9 mouse cellular contexts compared by ENCODE assay signal in the genomic region with DNA sequence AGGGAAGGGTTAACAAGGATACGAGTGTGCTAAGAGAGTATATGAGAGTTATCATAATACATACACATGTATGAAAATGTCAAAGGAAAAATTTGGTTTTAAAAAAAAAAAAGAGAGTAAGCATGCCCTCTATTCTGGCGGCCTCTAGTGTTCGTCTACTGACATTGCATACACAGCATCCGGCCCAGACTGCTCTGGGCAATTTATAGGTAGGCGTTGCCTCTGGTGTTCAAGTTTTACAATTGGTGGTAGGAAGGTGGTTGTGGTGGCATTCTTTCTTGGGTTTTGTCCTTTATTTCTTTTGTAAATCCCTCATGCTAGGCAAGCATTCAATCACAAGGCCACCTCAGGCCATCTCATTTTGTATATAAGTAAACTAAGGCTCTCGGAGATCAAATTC. TPM values are rescaled to one million over a fixed set of nuclear protein-coding genes. Genes with fewer than 3 reads are reported as not detected.
DNase-seq lines count a peak whose midpoint lies in the region; ATAC-seq and TF ChIP-seq lines count a peak whose summit lies in the region.
"Had no signal": no experiment of that assay in that cellular context is flagged by ENCODE, and none has a peak within 500 bp of the region (broad histone marks: within the 10 kb centered on the region; RNA-seq: fewer than 3 reads in every experiment).

No protein-coding gene starts in this region.

- peak; percentile 86 for TF ChIP-seq CTCF in forebrain, postnatal 0 days (IDR thresholded peaks at IDR 0.05; ENCODE audit: low read depth)
- TF ChIP-seq CTCF in spleen, adult 2 months (IDR thresholded peaks at IDR 0.05; ENCODE audit: extremely low read depth, insufficient read depth, insufficient read length, insufficient replicate concordance) = peak; percentile 43; the same call in 1 of the 2 replicates
- TF ChIP-seq CTCF in kidney, postnatal 0 days (IDR thresholded peaks at IDR 0.05; ENCODE audit: low read depth) = peak; percentile 89
- TF ChIP-seq CTCF in lung, adult 2 months (IDR thresholded peaks at IDR 0.05; ENCODE audit: insufficient read depth, low read length) = peak; percentile 69

- H3K36me3 ChIP-seq in forebrain, postnatal 0 days (ENCODE audit: insufficient read depth) = no peaks in the 10 kb centered on the region
- no peaks in the 10 kb centered on the region for H3K36me3 ChIP-seq in forebrain, embryonic 13.5 days (ENCODE audit: poor library complexity, severe bottlenecking)
- no peaks in the 10 kb centered on the region for H3K36me3 ChIP-seq in spleen, adult 2 months (ENCODE audit: control insufficient read depth, insufficient read depth, low read length)
- no peaks in the 10 kb centered on the region for H3K36me3 ChIP-seq in kidney, postnatal 0 days (ENCODE audit: insufficient read depth, low read length)
- H3K36me3 ChIP-seq: limb, embryonic 15.5 days had no signal

- H3K9ac ChIP-seq in forebrain, postnatal 0 days = no peak overlapping the region
- H3K9ac ChIP-seq in forebrain, embryonic 13.5 days = no peak overlapping the region
- no peak overlapping the region for H3K9ac ChIP-seq in kidney, postnatal 0 days (ENCODE audit: low read depth, low read length)
- H3K9ac ChIP-seq: limb, embryonic 15.5 days had no signal

- no peak overlapping the region for H3K4me2 ChIP-seq in forebrain, postnatal 0 days (ENCODE audit: low read depth)
- no peak overlapping the region for H3K4me2 ChIP-seq in forebrain, embryonic 13.5 days
- H3K4me2 ChIP-seq in kidney, postnatal 0 days (ENCODE audit: low read length) = no peak overlapping the region
- H3K4me2 ChIP-seq: limb, embryonic 15.5 days had no signal

- no peak for TF ChIP-seq POLR2A in spleen, adult 2 months (IDR thresholded peaks at IDR 0.05; ENCODE audit: low read depth, low read length)
- TF ChIP-seq POLR2A in lung, adult 2 months (IDR thresholded peaks at IDR 0.05; ENCODE audit: borderline replicate concordance, extremely low read depth, low read depth, low read length) = no peak

- no peaks in the 10 kb centered on the region for H3K4me1 ChIP-seq in forebrain, postnatal 0 days (ENCODE audit: insufficient read depth)
- H3K4me1 ChIP-seq in forebrain, embryonic 13.5 days = no peaks in the 10 kb centered on the region
- no peaks in the 10 kb centered on the region for H3K4me1 ChIP-seq in spleen, adult 2 months (ENCODE audit: control insufficient read depth, insufficient read depth, insufficient read length)
- no peaks in the 10 kb centered on the region for H3K4me1 ChIP-seq in kidney, postnatal 0 days (replicated peaks; ENCODE audit: insufficient read depth, low read length)
- no peaks in the 10 kb centered on the region for H3K4me1 ChIP-seq in lung, adult 2 months (ENCODE audit: control insufficient read depth, insufficient read depth, low read length)
- H3K4me1 ChIP-seq: limb, embryonic 15.5 days had no signal

- H3K4me3 ChIP-seq in forebrain, postnatal 0 days (ENCODE audit: low read depth, low read length) = no peak overlapping the region
- no peak overlapping the region for H3K4me3 ChIP-seq in forebrain, embryonic 13.5 days
- no peak overlapping the region for H3K4me3 ChIP-seq in spleen, adult 2 months (ENCODE audit: extremely low read depth, insufficient read depth, insufficient read length)
- H3K4me3 ChIP-seq in kidney, postnatal 0 days (replicated peaks; ENCODE audit: low read depth, low read length) = no peak overlapping the region
- no peak overlapping the region for H3K4me3 ChIP-seq in lung, adult 2 months (replicated peaks; ENCODE audit: extremely low read depth, low read depth, low read length)
- H3K4me3 ChIP-seq: limb, embryonic 15.5 days had no signal

- ATAC-seq in forebrain, postnatal 0 days = peak; percentile 62; the same call in 1 of the 2 replicates
- ATAC-seq in forebrain, embryonic 13.5 days = no peak
- no peak for ATAC-seq in kidney, postnatal 0 days (replicated peaks; ENCODE audit: low FRiP score, low read depth)

- WGBS in forebrain, postnatal 0 days = 21% methylated on average over 6 of the region's 6 CpGs
- WGBS in forebrain, embryonic 13.5 days = 31% methylated on average over 6 of the region's 6 CpGs
- 20% methylated on average over 6 of the region's 6 CpGs for WGBS in spleen, adult 2 months
- 22% methylated on average over 6 of the region's 6 CpGs for WGBS in kidney, postnatal 0 days
- WGBS in lung, adult 2 months = 19% methylated on average over 6 of the region's 6 CpGs

- H3K9me3 ChIP-seq in forebrain, postnatal 0 days (ENCODE audit: low read length) = no peaks in the 10 kb centered on the region
- H3K9me3 ChIP-seq in forebrain, embryonic 13.5 days (replicated peaks) = 0 out of 2 replicates have a peak, but pooled peaks cover 4% of the 10 kb centered on the region
- no peaks in the 10 kb centered on the region for H3K9me3 ChIP-seq in kidney, postnatal 0 days (replicated peaks; ENCODE audit: low read length)
- H3K9me3 ChIP-seq: limb, embryonic 15.5 days had no signal

- DNase-seq in forebrain, postnatal 0 days = peak; percentile 78
- DNase-seq in spleen, adult 2 months (ENCODE audit: low read depth in 1 of 2, low spot score in 2 of 2) = no peak
- DNase-seq in spleen, postnatal 14 days (ENCODE audit: low spot score in 2 of 2) = no peak
- peak; percentile 37 to 72 for DNase-seq in cerebellum, postnatal 25 days
- peak; percentile 73 for DNase-seq in kidney, postnatal 0 days (ENCODE audit: low spot score)
- no peak for DNase-seq in lung, adult 2 months
- DNase-seq in thymus, postnatal 14 days = peak; percentile 32

- H3K27ac ChIP-seq in forebrain, postnatal 0 days (ENCODE audit: low read depth, low read length) = no peak overlapping the region
- no peak overlapping the region for H3K27ac ChIP-seq in forebrain, embryonic 13.5 days
- H3K27ac ChIP-seq in spleen, adult 2 months (ENCODE audit: insufficient read depth, low read length) = no peak overlapping the region
- H3K27ac ChIP-seq in kidney, postnatal 0 days = no peak overlapping the region
- H3K27ac ChIP-seq: limb, embryonic 15.5 days had no signal

- H3K27me3 ChIP-seq in forebrain, postnatal 0 days (ENCODE audit: insufficient read depth, low read length) = no peaks in the 10 kb centered on the region
- no peaks in the 10 kb centered on the region for H3K27me3 ChIP-seq in forebrain, embryonic 13.5 days
- H3K27me3 ChIP-seq in spleen, adult 2 months (ENCODE audit: control insufficient read depth, insufficient read depth, low read length) = no peaks in the 10 kb centered on the region
- no peaks in the 10 kb centered on the region for H3K27me3 ChIP-seq in kidney, postnatal 0 days (ENCODE audit: insufficient read depth, low read length)
- H3K27me3 ChIP-seq: limb, embryonic 15.5 days had no signal

RNA-seq across cellular contexts. Expression of gene Krtap17-1, which starts 11.1 kb away (rescaled TPM):
- not detected in 2 replicates for total RNA-seq in forebrain, postnatal 0 days (2014; rRNA removed)
- polyA plus RNA-seq in forebrain, postnatal 0 days (2015; fragmentation: Nextera tagmentation; extraction: Ambion mirVana) = 0.26 and 0.98 TPM in 2 replicates
- polyA plus RNA-seq in forebrain, embryonic 13.5 days (2015; fragmentation: Nextera tagmentation; extraction: Ambion mirVana) = not detected in 2 replicates
- not detected in 2 replicates for polyA plus RNA-seq in spleen, adult 2 months (2012; rRNA removed)
- polyA plus RNA-seq in kidney, postnatal 0 days (2015; fragmentation: Nextera tagmentation; extraction: Ambion mirVana) = not detected in 2 replicates
- polyA plus RNA-seq in lung, adult 2 months (2012; rRNA removed) = 5.5 and 8.8 TPM in 2 replicates

RNA-seq across cellular contexts. Expression of gene Krt33a, which starts 11.2 kb away (rescaled TPM):
- 0.15 TPM in 1 of 2 replicates, not detected in the other for total RNA-seq in forebrain, postnatal 0 days (2014; rRNA removed)
- polyA plus RNA-seq in forebrain, postnatal 0 days (2015; fragmentation: Nextera tagmentation; extraction: Ambion mirVana) = not detected in 2 replicates
- polyA plus RNA-seq in forebrain, embryonic 13.5 days (2015; fragmentation: Nextera tagmentation; extraction: Ambion mirVana) = not detected in 2 replicates
- not detected in 2 replicates for polyA plus RNA-seq in spleen, adult 2 months (2012; rRNA removed)
- polyA plus RNA-seq in kidney, postnatal 0 days (2015; fragmentation: Nextera tagmentation; extraction: Ambion mirVana) = not detected in 2 replicates
- polyA plus RNA-seq in lung, adult 2 months (2012; rRNA removed) = not detected in 2 replicates

RNA-seq across cellular contexts. Expression of gene Krtap16-1, which starts 18.4 kb away (rescaled TPM):
- not detected in 2 replicates for total RNA-seq in forebrain, postnatal 0 days (2014; rRNA removed)
- not detected in 2 replicates for polyA plus RNA-seq in forebrain, postnatal 0 days (2015; fragmentation: Nextera tagmentation; extraction: Ambion mirVana)
- polyA plus RNA-seq in forebrain, embryonic 13.5 days (2015; fragmentation: Nextera tagmentation; extraction: Ambion mirVana) = not detected in 2 replicates
- polyA plus RNA-seq in spleen, adult 2 months (2012; rRNA removed) = not detected in 2 replicates
- polyA plus RNA-seq in kidney, postnatal 0 days (2015; fragmentation: Nextera tagmentation; extraction: Ambion mirVana) = not detected in 2 replicates
- not detected in 2 replicates for polyA plus RNA-seq in lung, adult 2 months (2012; rRNA removed)
- polyA plus RNA-seq: limb, embryonic 15.5 days had no signal

RNA-seq across cellular contexts. Expression of gene Krt33b, which starts 24.8 kb away (rescaled TPM):
- total RNA-seq in forebrain, postnatal 0 days (2014; rRNA removed) = not detected in 2 replicates
- not detected in 2 replicates for polyA plus RNA-seq in forebrain, postnatal 0 days (2015; fragmentation: Nextera tagmentation; extraction: Ambion mirVana)
- not detected in 2 replicates for polyA plus RNA-seq in forebrain, embryonic 13.5 days (2015; fragmentation: Nextera tagmentation; extraction: Ambion mirVana)
- not detected in 2 replicates for polyA plus RNA-seq in spleen, adult 2 months (2012; rRNA removed)
- not detected in 2 replicates for polyA plus RNA-seq in kidney, postnatal 0 days (2015; fragmentation: Nextera tagmentation; extraction: Ambion mirVana)
- polyA plus RNA-seq in lung, adult 2 months (2012; rRNA removed) = not detected in 2 replicates

RNA-seq across cellular contexts. Expression of gene Krtap29-1, which starts 26.0 kb away (rescaled TPM):
- not detected in 2 replicates for total RNA-seq in forebrain, postnatal 0 days (2014; rRNA removed)
- not detected in 2 replicates for polyA plus RNA-seq in forebrain, postnatal 0 days (2015; fragmentation: Nextera tagmentation; extraction: Ambion mirVana)
- polyA plus RNA-seq in forebrain, embryonic 13.5 days (2015; fragmentation: Nextera tagmentation; extraction: Ambion mirVana) = not detected in 2 replicates
- polyA plus RNA-seq in spleen, adult 2 months (2012; rRNA removed) = not detected in 2 replicates
- polyA plus RNA-seq in kidney, postnatal 0 days (2015; fragmentation: Nextera tagmentation; extraction: Ambion mirVana) = not detected in 2 replicates
- not detected in 2 replicates for polyA plus RNA-seq in lung, adult 2 months (2012; rRNA removed)
- polyA plus RNA-seq: limb, embryonic 15.5 days had no signal

Comparison
In these comparisons a context has a peak if more than half of its experiments do, and no peak if none do; other contexts are left out.
1. DNase-seq: peak in forebrain, postnatal 0 days (single experiment), cerebellum, postnatal 25 days (2 of 2), kidney, postnatal 0 days (single experiment) and thymus, postnatal 14 days (single experiment); none in spleen, adult 2 months (0 of 2), spleen, postnatal 14 days (0 of 2) and lung, adult 2 months (single experiment).
2. Peak in every context shown above with its lines, with median percentiles within 50 percentile points of each other: CTCF ChIP-seq.